In genomic region chr6:85293255-85294003, GRCm38 (mm10) we compare ENCODE assay signal across 9 mouse cellular contexts. TPM values are rescaled to one million over a fixed set of nuclear protein-coding genes. Genes with fewer than 3 reads are reported as not detected.
DNase-seq lines count a peak whose midpoint lies in the region; ATAC-seq and TF ChIP-seq lines count a peak whose summit lies in the region.
"Had no signal": no experiment of that assay in that cellular context is flagged by ENCODE, and none has a peak within 500 bp of the region (broad histone marks: within the 10 kb centered on the region; RNA-seq: fewer than 3 reads in every experiment).

No protein-coding gene starts in this region.

- H3K36me3 ChIP-seq in hindbrain, embryonic 10.5 days: no peaks in the 10 kb centered on the region
- H3K36me3 ChIP-seq in hindbrain, embryonic 14.5 days (replicated peaks; ENCODE audit: control insufficient read depth, insufficient read depth): no peaks in the 10 kb centered on the region
- H3K36me3 ChIP-seq in forebrain, postnatal 0 days (ENCODE audit: insufficient read depth): no peaks in the 10 kb centered on the region
- no peaks in the 10 kb centered on the region for H3K36me3 ChIP-seq in lung, postnatal 0 days (ENCODE audit: insufficient read depth, low read length)

- no peaks in the 10 kb centered on the region for H3K9me3 ChIP-seq in hindbrain, embryonic 10.5 days
- H3K9me3 ChIP-seq in hindbrain, embryonic 14.5 days (ENCODE audit: control insufficient read depth, low read length): no peaks in the 10 kb centered on the region
- no peaks in the 10 kb centered on the region for H3K9me3 ChIP-seq in forebrain, postnatal 0 days (ENCODE audit: low read length)
- H3K9me3 ChIP-seq in lung, postnatal 0 days (ENCODE audit: low read length): no peaks in the 10 kb centered on the region

- DNase-seq in hindbrain, embryonic 10.5 days (ENCODE audit: low spot score): no peak
- no peak for DNase-seq in hindbrain, embryonic 14.5 days (ENCODE audit: low spot score)
- DNase-seq in R1 (ENCODE audit: low read depth, low spot score): peak; percentile 47
- DNase-seq in forebrain, postnatal 0 days: peak; percentile 54
- no peak for DNase-seq in lung, postnatal 0 days (ENCODE audit: low spot score)
- DNase-seq in spleen, adult 18-20 months: peak; percentile 68 to 71
- no peak for DNase-seq in heart, postnatal 36 days
- no peak for DNase-seq in gastrocnemius, postnatal 4 days (ENCODE audit: low spot score in 2 of 2)
- DNase-seq: lung, embryonic 14.5 days had no signal

- TF ChIP-seq EP300 in lung, postnatal 0 days (IDR thresholded peaks at IDR 0.05): no peak

- no peaks in the 10 kb centered on the region for H3K27me3 ChIP-seq in hindbrain, embryonic 10.5 days (ENCODE audit: insufficient read depth, poor library complexity, severe bottlenecking)
- H3K27me3 ChIP-seq in hindbrain, embryonic 14.5 days (ENCODE audit: control insufficient read depth, insufficient read depth, low read length): no peaks in the 10 kb centered on the region
- H3K27me3 ChIP-seq in forebrain, postnatal 0 days (ENCODE audit: insufficient read depth, low read length): no peaks in the 10 kb centered on the region
- H3K27me3 ChIP-seq in lung, postnatal 0 days (replicated peaks; ENCODE audit: insufficient read depth, low read length): no peaks in the 10 kb centered on the region

- intact Hi-C loops in heart, postnatal 36 days (cut with DNase I): no loop called here

- WGBS in hindbrain, embryonic 10.5 days: 56% methylated on average over 10 of the region's 10 CpGs
- 49% methylated on average over 10 of the region's 10 CpGs for WGBS in hindbrain, embryonic 14.5 days
- WGBS in forebrain, postnatal 0 days: 38% methylated on average over 10 of the region's 10 CpGs
- WGBS in lung, postnatal 0 days: 59% methylated on average over 10 of the region's 10 CpGs

- peak overlapping the region; percentile 68 for H3K27ac ChIP-seq in hindbrain, embryonic 10.5 days
- no peak overlapping the region for H3K27ac ChIP-seq in hindbrain, embryonic 14.5 days
- peak overlapping the region; percentile 57 for H3K27ac ChIP-seq in forebrain, postnatal 0 days (ENCODE audit: low read depth, low read length)
- no peak overlapping the region for H3K27ac ChIP-seq in lung, postnatal 0 days (ENCODE audit: low read length)

- TF ChIP-seq CTCF in forebrain, postnatal 0 days (IDR thresholded peaks at IDR 0.05; ENCODE audit: low read depth): no peak
- TF ChIP-seq CTCF in lung, postnatal 0 days (IDR thresholded peaks at IDR 0.05): no peak

- peaks cover 27% of the 10 kb centered on the region for H3K4me1 ChIP-seq in hindbrain, embryonic 10.5 days (replicated peaks)
- H3K4me1 ChIP-seq in hindbrain, embryonic 14.5 days (replicated peaks; ENCODE audit: control insufficient read depth, insufficient read depth, low read length): peaks cover 10% of the 10 kb centered on the region
- peaks cover 10% of the 10 kb centered on the region for H3K4me1 ChIP-seq in forebrain, postnatal 0 days (ENCODE audit: insufficient read depth)
- H3K4me1 ChIP-seq in lung, postnatal 0 days (ENCODE audit: insufficient read depth, low read depth, low read length): no peaks in the 10 kb centered on the region

- ATAC-seq in hindbrain, embryonic 14.5 days (ENCODE audit: low FRiP score): no peak
- ATAC-seq in forebrain, postnatal 0 days: peak; percentile 82
- ATAC-seq in lung, postnatal 0 days: peak; percentile 19; the same call in 1 of the 2 replicates

- no peak overlapping the region for H3K9ac ChIP-seq in hindbrain, embryonic 14.5 days
- no peak overlapping the region for H3K9ac ChIP-seq in forebrain, postnatal 0 days
- H3K9ac ChIP-seq in lung, postnatal 0 days (replicated peaks; ENCODE audit: low read depth): no peak overlapping the region
- H3K9ac ChIP-seq: lung, embryonic 14.5 days had no signal

- no peak overlapping the region for H3K4me3 ChIP-seq in hindbrain, embryonic 10.5 days
- no peak overlapping the region for H3K4me3 ChIP-seq in hindbrain, embryonic 14.5 days (replicated peaks; ENCODE audit: low read length)
- no peak overlapping the region for H3K4me3 ChIP-seq in forebrain, postnatal 0 days (ENCODE audit: low read depth, low read length)
- H3K4me3 ChIP-seq in lung, postnatal 0 days (ENCODE audit: low read depth, low read length): no peak overlapping the region

- H3K4me2 ChIP-seq in hindbrain, embryonic 14.5 days (replicated peaks): no peak overlapping the region
- H3K4me2 ChIP-seq in forebrain, postnatal 0 days (ENCODE audit: low read depth): no peak overlapping the region
- no peak overlapping the region for H3K4me2 ChIP-seq in lung, postnatal 0 days (replicated peaks; ENCODE audit: low read depth, low read length)
- H3K4me2 ChIP-seq: lung, embryonic 14.5 days had no signal

RNA-seq across cellular contexts. Expression of gene Sfxn5, which starts 39.8 kb away (rescaled TPM):
- 8.0 and 9.4 TPM in 2 replicates for polyA plus RNA-seq in hindbrain, embryonic 10.5 days (2016; fragmentation: Nextera tagmentation; extraction: Ambion mirVana)
- 27.8 and 30.4 TPM in 2 replicates for polyA plus RNA-seq in hindbrain, embryonic 14.5 days (2014; fragmentation: Nextera tagmentation; extraction: Ambion mirVana)
- 49.9 and 55.6 TPM in 2 replicates for total RNA-seq in forebrain, postnatal 0 days (2014; rRNA removed)
- polyA plus RNA-seq in forebrain, postnatal 0 days (2015; fragmentation: Nextera tagmentation; extraction: Ambion mirVana): 39.1 and 49.1 TPM in 2 replicates
- polyA plus RNA-seq in lung, postnatal 0 days (2015; fragmentation: Nextera tagmentation; extraction: Ambion mirVana): 8.0 and 9.9 TPM in 2 replicates
- total RNA-seq in heart, postnatal 36 days (2021): 1 to 10 TPM; 3.4 to 4.1 TPM
- 1 to 10 TPM; 4.7 to 5.4 TPM for total RNA-seq in gastrocnemius, postnatal 4 days (2021)

Comparison
In these comparisons a context has a peak if more than half of its experiments do, and no peak if none do; other contexts are left out.
1. H3K27ac ChIP-seq: peak in hindbrain, embryonic 10.5 days (single experiment) and forebrain, postnatal 0 days (single experiment); none in hindbrain, embryonic 14.5 days (single experiment) and lung, postnatal 0 days (single experiment).
2. DNase-seq: peak in R1 (single experiment), forebrain, postnatal 0 days (single experiment) and spleen, adult 18-20 months (2 of 2); none in hindbrain, embryonic 10.5 days (single experiment), hindbrain, embryonic 14.5 days (single experiment), lung, postnatal 0 days (single experiment), heart, postnatal 36 days (0 of 2) and gastrocnemius, postnatal 4 days (0 of 2).